Mouse (Mus musculus): ENCODE measurements around the gene Apoa4.

Apoa4 gene

GRCm38 (mm10) chr9:46240526-46241153 is at the start of gene Apoa4:
TSS of gene Apoa4 (plus strand) at chr9:46240696.
- in situ Hi-C loops (cut with MboI; ENCODE audit: low pct_unique_long_range_greater_than_20kb in 1 of 2, low sequenced_read_pairs in 2 of 2, unreplicated experiment in 1 of 2), result no loop called here

- in situ Hi-C loops (cut with MboI; ENCODE audit: low pct_unique_long_range_greater_than_20kb in 1 of 2, low sequenced_read_pairs in 2 of 2, unreplicated experiment in 1 of 2), result loop anchor here in 1 of 2 experiments (25.0 kb wide), 1 partner anchor 179 kb away; the partner anchor contains the start of genes Pafah1b2 and Sik3
These were observed 49.3 kb upstream of the Apoa4 start for GRCm38 (mm10) chr9:46191234-46191633.

- in situ Hi-C loops (cut with MboI; ENCODE audit: low pct_unique_long_range_greater_than_20kb in 1 of 2, low sequenced_read_pairs in 2 of 2, unreplicated experiment in 1 of 2), result loop anchor here in 1 of 2 experiments (25.0 kb wide), 1 partner anchor 179 kb away; the partner anchor contains the start of genes Pafah1b2 and Sik3
These were observed 48.9 kb upstream of the Apoa4 start for GRCm38 (mm10) chr9:46191644-46192043.

- in situ Hi-C loops (cut with MboI; ENCODE audit: low pct_unique_long_range_greater_than_20kb in 1 of 2, low sequenced_read_pairs in 2 of 2, unreplicated experiment in 1 of 2), result loop anchor here in 1 of 2 experiments (25.0 kb wide), 1 partner anchor 180 kb away; the partner anchor contains the start of genes Pafah1b2 and Sik3
These were observed 47.9 kb upstream of the Apoa4 start for GRCm38 (mm10) chr9:46192642-46193041.

GRCm38 (mm10) chr9:46194809-46195208 is 45.7 kb upstream of the Apoa4 start:
- in situ Hi-C loops (cut with MboI; ENCODE audit: low pct_unique_long_range_greater_than_20kb in 1 of 2, low sequenced_read_pairs in 2 of 2, unreplicated experiment in 1 of 2), result loop anchor here in 1 of 2 experiments (25.0 kb wide), 1 partner anchor 183 kb away; the partner anchor contains the start of genes Pafah1b2 and Sik3

GRCm38 (mm10) chr9:46196699-46197169 is 43.8 kb upstream of the Apoa4 start:
- in situ Hi-C loops (cut with MboI; ENCODE audit: low pct_unique_long_range_greater_than_20kb in 1 of 2, low sequenced_read_pairs in 2 of 2, unreplicated experiment in 1 of 2), result loop anchor here in 1 of 2 experiments (25.0 kb wide), 1 partner anchor 184 kb away; the partner anchor contains the start of genes Pafah1b2 and Sik3

- in situ Hi-C loops (cut with MboI; ENCODE audit: low pct_unique_long_range_greater_than_20kb in 1 of 2, low sequenced_read_pairs in 2 of 2, unreplicated experiment in 1 of 2), result loop anchor here in 1 of 2 experiments (25.0 kb wide), 1 partner anchor 186 kb away; the partner anchor contains the start of genes Pafah1b2 and Sik3
These were observed 42.0 kb upstream of the Apoa4 start for GRCm38 (mm10) chr9:46198461-46198860.

- in situ Hi-C loops (cut with MboI; ENCODE audit: low pct_unique_long_range_greater_than_20kb in 1 of 2, low sequenced_read_pairs in 2 of 2, unreplicated experiment in 1 of 2), result loop anchor here in 1 of 2 experiments (25.0 kb wide), 1 partner anchor 187 kb away; the partner anchor contains the start of genes Pafah1b2 and Sik3
These were observed 41.6 kb upstream of the Apoa4 start for GRCm38 (mm10) chr9:46198936-46199335.

GRCm38 (mm10) chr9:46199609-46200008 is 40.9 kb upstream of the Apoa4 start:
- in situ Hi-C loops (cut with MboI; ENCODE audit: low pct_unique_long_range_greater_than_20kb in 1 of 2, low sequenced_read_pairs in 2 of 2, unreplicated experiment in 1 of 2), result loop anchor here in 1 of 2 experiments (25.0 kb wide), 1 partner anchor 187 kb away; the partner anchor contains the start of genes Pafah1b2 and Sik3

GRCm38 (mm10) chr9:46206834-46207500 is 33.5 kb upstream of the Apoa4 start:
- in situ Hi-C loops (cut with MboI; ENCODE audit: low pct_unique_long_range_greater_than_20kb in 1 of 2, low sequenced_read_pairs in 2 of 2, unreplicated experiment in 1 of 2), result no loop called here

GRCm38 (mm10) chr9:46207501-46207869 is 33.0 kb upstream of the Apoa4 start:
- in situ Hi-C loops (cut with MboI; ENCODE audit: low pct_unique_long_range_greater_than_20kb in 1 of 2, low sequenced_read_pairs in 2 of 2, unreplicated experiment in 1 of 2), result no loop called here

GRCm38 (mm10) chr9:46208401-46208974 is 32.0 kb upstream of the Apoa4 start:
- in situ Hi-C loops (cut with MboI; ENCODE audit: low pct_unique_long_range_greater_than_20kb in 1 of 2, low sequenced_read_pairs in 2 of 2, unreplicated experiment in 1 of 2), result no loop called here

GRCm38 (mm10) chr9:46210473-46210872 is 30.0 kb upstream of the Apoa4 start:
- in situ Hi-C loops (cut with MboI; ENCODE audit: low pct_unique_long_range_greater_than_20kb in 1 of 2, low sequenced_read_pairs in 2 of 2, unreplicated experiment in 1 of 2), result no loop called here

- in situ Hi-C loops (cut with MboI; ENCODE audit: low pct_unique_long_range_greater_than_20kb in 1 of 2, low sequenced_read_pairs in 2 of 2, unreplicated experiment in 1 of 2), result no loop called here
These were observed 26.2 kb upstream of the Apoa4 start for GRCm38 (mm10) chr9:46214276-46214675.

GRCm38 (mm10) chr9:46214946-46215337 is 25.6 kb upstream of the Apoa4 start:
- in situ Hi-C loops (cut with MboI; ENCODE audit: low pct_unique_long_range_greater_than_20kb in 1 of 2, low sequenced_read_pairs in 2 of 2, unreplicated experiment in 1 of 2), result no loop called here

GRCm38 (mm10) chr9:46215338-46216322 is 24.9 kb upstream of the Apoa4 start:
- in situ Hi-C loops (cut with MboI; ENCODE audit: low pct_unique_long_range_greater_than_20kb in 1 of 2, low sequenced_read_pairs in 2 of 2, unreplicated experiment in 1 of 2), result no loop called here

- in situ Hi-C loops (cut with MboI; ENCODE audit: low pct_unique_long_range_greater_than_20kb in 1 of 2, low sequenced_read_pairs in 2 of 2, unreplicated experiment in 1 of 2), result no loop called here
These were observed 23.6 kb upstream of the Apoa4 start for GRCm38 (mm10) chr9:46216744-46217470.
